Mouse (Mus musculus) neural tube, embryonic 15.5 days (tissue): ENCODE measurements around the gene Fam178b. TPM values are rescaled to one million over a fixed set of nuclear protein-coding genes. Genes with fewer than 3 reads are reported as not detected.

Source experiments
- ATAC-seq: fragments of 200-750 bp; cut with Nextera tagmentation; 2 replicates; pipeline ENCODE4 v1.8.0; 2017; ENCODE audit warnings: mild to moderate bottlenecking, moderate TSS enrichment, moderate library complexity; ENCODE audit not compliant: low FRiP score
- H3K27ac ChIP-seq: fragments of 300-500 bp; sonication (generic); replicated peaks from 2 replicates; pipeline ENCODE4 v1.5.1; 2015; ENCODE audit warnings: mild to moderate bottlenecking, inconsistent platforms
- H3K27me3 ChIP-seq: fragments of 300-500 bp; sonication (generic); replicated peaks from 2 replicates; pipeline ENCODE4 v1.6.1; 2015; ENCODE audit warnings: inconsistent platforms
- H3K36me3 ChIP-seq: fragments of 300-500 bp; sonication (generic); 2 replicates; pipeline ENCODE4 v1.6.1; 2015; ENCODE audit warnings: inconsistent platforms
- H3K4me1 ChIP-seq: fragments of 300-500 bp; sonication (generic); 2 replicates; pipeline ENCODE4 v1.6.1; 2015; ENCODE audit warnings: inconsistent platforms
- H3K4me2 ChIP-seq: fragments of 300-500 bp; sonication (generic); 2 replicates; pipeline ENCODE4 v1.6.1; 2015; ENCODE audit warnings: inconsistent platforms, mild to moderate bottlenecking, moderate library complexity
- H3K4me3 ChIP-seq: fragments of 300-500 bp; sonication (generic); replicated peaks from 2 replicates; pipeline ENCODE4 v1.5.1; 2015; ENCODE audit warnings: mild to moderate bottlenecking, inconsistent platforms
- H3K9ac ChIP-seq: fragments of 300-500 bp; sonication (generic); replicated peaks from 2 replicates; pipeline ENCODE4 v1.6.1; 2015; ENCODE audit warnings: mild to moderate bottlenecking, inconsistent platforms
- H3K9me3 ChIP-seq: fragments of 300-500 bp; sonication (generic); replicated peaks from 2 replicates; pipeline ENCODE4 v1.6.1; 2016; ENCODE audit warnings: inconsistent platforms
- WGBS: fragments of 180-500 bp; shearing (Covaris S2); methylation state at CpG from one replicate; pipeline ENCODE4 v1.1.7; 2015; ENCODE audit warnings: mixed read lengths; 5-methylcytosine and 5-hydroxymethylcytosine counted together
- polyA plus RNA-seq: library from polyadenylated mRNA; unstranded; fragments of >200 nt; fragmentation: Nextera tagmentation; extraction: Ambion mirVana; gene quantifications from 2 replicates; pipeline ENCODE4 v1.2.1, GENCODE M21; 2015

The Fam178b gene
- polyA plus RNA-seq, 1 experiment from 2014 or later: 0.27 TPM

DNA sequence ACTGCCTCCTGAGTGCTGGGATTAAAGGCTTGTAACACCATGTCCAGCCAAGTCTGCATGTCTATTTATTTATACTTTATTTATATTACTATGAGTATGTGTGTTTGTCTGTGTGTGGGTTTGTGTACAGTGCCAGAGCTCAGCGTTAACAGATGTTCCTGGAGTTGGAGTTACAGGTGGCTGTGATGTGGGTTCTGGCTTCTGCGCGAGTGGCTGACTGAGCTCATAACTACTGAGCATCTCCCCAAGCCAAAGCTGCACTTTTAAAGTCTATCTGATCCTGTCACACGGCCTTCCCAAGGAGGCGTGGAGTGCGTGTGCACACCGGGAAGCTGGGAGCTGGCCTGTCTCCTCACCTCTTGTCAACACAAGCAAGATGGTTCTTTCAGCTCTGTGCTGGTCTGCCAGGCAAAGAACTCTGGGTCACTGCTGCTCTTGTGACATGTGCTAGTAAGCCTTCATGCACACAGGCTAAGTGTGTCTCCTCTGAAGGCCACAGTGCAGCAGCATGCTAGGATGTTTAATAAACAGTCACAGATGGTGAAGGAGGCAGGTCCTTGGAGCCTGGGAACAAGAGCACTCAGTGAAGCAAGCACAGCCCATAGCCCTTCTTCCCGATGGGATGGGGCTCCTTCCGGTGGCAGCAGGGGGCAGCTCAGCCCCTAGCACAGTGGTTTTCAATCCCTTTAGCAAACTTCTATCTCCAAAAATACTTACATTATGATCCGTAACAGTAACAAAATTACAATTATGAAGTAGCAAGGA is 87.6 kb downstream of the Fam178b start:
- Histone ChIP-seq H3K9ac (no peak overlapping the region), H3K9me3 (no peaks in the 10 kb centered on the region), H3K27ac (peak overlapping the region; percentile 73), H3K27me3 (no peaks in the 10 kb centered on the region), H3K36me3 (no peaks in the 10 kb centered on the region), H3K4me3 (no peak overlapping the region), H3K4me2 (no peak overlapping the region), H3K4me1 (peaks cover 16% of the 10 kb centered on the region; the same call in 1 of the 2 replicates)
- 65% methylated on average over 10 of the region's 10 CpGs for WGBS
- peak; percentile 60; the same call in 1 of the 2 replicates for ATAC-seq

DNA sequence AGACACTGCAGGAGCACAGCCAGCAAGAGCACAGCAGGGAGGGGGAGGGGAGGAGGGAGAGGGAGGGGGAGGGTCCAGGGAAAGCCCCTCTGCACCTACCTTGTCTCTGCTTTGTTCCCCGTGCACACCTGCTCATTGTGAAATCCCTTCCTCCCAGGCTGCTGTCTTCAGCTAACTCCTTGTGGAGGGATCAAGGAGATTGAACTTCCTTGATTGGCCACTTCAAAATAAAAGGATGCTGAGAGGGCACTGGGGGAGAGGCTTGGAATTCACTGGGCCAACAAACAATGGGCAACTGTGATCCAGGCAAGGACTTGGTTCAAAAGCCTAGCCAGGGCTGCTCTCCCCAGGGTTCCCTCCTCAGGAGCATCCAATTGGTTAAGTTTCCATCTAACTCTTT is 89.9 kb downstream of the Fam178b start:
- Histone ChIP-seq H3K27ac (no peak overlapping the region), H3K9ac (no peak overlapping the region), H3K36me3 (no peaks in the 10 kb centered on the region), H3K27me3 (no peaks in the 10 kb centered on the region), H3K4me1 (peaks cover 38% of the 10 kb centered on the region), H3K4me3 (no peak overlapping the region), H3K4me2 (no peak overlapping the region), H3K9me3 (no peaks in the 10 kb centered on the region)
- no peak for ATAC-seq
- WGBS: 64% methylated on average over 1 of the region's 1 CpGs

DNA sequence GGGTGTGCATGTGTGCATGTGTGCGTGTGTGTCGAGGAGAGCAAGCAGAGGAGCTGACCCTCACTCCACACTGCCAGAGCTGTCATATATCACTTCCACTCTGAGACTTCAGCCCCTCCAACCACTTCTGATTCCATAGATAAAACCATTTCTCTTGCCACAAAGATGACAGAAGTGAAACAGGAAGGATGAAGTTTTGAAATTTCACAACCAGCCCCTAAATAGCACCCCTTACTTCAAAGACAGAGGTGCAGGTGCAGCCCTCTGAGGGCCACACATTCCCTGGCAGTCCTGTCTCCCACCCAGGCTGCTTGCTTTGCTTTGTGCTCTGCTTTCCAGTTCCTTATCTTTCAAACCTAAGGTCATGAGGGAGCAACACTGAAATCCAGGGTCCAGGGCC is 91.6 kb downstream of the Fam178b start:
- Histone ChIP-seq H3K4me3 (no peak overlapping the region), H3K27me3 (no peaks in the 10 kb centered on the region), H3K4me1 (peaks cover 38% of the 10 kb centered on the region), H3K9me3 (no peaks in the 10 kb centered on the region), H3K9ac (no peak overlapping the region), H3K27ac (no peak overlapping the region), H3K4me2 (no peak overlapping the region), H3K36me3 (no peaks in the 10 kb centered on the region)
- WGBS: 75% methylated on average over 2 of the region's 2 CpGs
- ATAC-seq: no peak

DNA sequence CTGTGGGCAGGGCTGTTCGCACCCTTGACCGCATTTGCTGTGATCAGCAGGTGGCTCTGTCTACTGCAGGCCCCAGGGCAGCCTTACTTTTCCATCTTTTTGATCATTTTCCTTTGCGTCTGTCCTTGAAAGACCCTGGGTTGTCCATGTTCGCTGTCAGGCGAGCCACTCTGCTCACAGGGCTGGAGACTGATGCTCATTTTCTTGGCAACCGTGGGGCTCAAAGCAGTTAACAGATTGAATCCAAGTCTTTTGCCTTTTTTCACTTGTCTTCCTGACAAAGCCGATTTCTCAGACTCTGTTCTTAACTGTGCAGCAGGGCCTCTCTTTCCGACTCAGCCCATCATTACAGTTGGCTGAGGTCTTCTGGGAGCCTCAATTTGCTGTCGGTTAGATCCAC is 92.3 kb downstream of the Fam178b start:
- no peak for ATAC-seq
- no peak overlapping the region for H3K4me2 ChIP-seq
- no peak overlapping the region for H3K4me3 ChIP-seq
- H3K4me1 ChIP-seq: peaks cover 31% of the 10 kb centered on the region
- H3K27ac ChIP-seq: no peak overlapping the region
- H3K9me3 ChIP-seq: no peaks in the 10 kb centered on the region
- no peaks in the 10 kb centered on the region for H3K36me3 ChIP-seq
- WGBS: 68% methylated on average over 9 of the region's 9 CpGs
- H3K27me3 ChIP-seq: no peaks in the 10 kb centered on the region
- no peak overlapping the region for H3K9ac ChIP-seq

DNA sequence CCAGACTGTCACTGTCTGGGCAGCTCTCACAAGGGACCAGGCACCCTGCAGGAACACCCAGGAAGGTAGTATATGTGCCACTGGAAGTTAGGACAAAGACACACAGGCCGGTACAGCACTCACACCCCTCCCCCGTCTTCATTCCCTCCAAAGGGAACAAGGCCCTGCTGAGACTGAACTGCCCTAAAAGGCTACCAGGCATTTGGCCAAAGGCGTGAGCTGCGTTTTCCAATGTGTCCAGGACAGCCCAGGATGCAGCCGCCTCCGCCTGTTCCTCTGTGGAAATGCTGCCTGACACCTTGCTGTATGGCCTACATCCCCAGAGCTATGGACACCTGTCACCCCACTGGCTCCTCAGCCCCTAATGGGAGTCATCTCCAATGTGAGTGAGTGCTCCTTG is 93.5 kb downstream of the Fam178b start:
- no peak for ATAC-seq
- Histone ChIP-seq H3K9me3 (no peaks in the 10 kb centered on the region), H3K27me3 (no peaks in the 10 kb centered on the region), H3K9ac (no peak overlapping the region), H3K4me3 (no peak overlapping the region), H3K36me3 (no peaks in the 10 kb centered on the region), H3K4me2 (no peak overlapping the region), H3K27ac (peak overlapping the region; percentile 28), H3K4me1 (peaks cover 27% of the 10 kb centered on the region)
- WGBS: 47% methylated on average over 6 of the region's 6 CpGs

DNA sequence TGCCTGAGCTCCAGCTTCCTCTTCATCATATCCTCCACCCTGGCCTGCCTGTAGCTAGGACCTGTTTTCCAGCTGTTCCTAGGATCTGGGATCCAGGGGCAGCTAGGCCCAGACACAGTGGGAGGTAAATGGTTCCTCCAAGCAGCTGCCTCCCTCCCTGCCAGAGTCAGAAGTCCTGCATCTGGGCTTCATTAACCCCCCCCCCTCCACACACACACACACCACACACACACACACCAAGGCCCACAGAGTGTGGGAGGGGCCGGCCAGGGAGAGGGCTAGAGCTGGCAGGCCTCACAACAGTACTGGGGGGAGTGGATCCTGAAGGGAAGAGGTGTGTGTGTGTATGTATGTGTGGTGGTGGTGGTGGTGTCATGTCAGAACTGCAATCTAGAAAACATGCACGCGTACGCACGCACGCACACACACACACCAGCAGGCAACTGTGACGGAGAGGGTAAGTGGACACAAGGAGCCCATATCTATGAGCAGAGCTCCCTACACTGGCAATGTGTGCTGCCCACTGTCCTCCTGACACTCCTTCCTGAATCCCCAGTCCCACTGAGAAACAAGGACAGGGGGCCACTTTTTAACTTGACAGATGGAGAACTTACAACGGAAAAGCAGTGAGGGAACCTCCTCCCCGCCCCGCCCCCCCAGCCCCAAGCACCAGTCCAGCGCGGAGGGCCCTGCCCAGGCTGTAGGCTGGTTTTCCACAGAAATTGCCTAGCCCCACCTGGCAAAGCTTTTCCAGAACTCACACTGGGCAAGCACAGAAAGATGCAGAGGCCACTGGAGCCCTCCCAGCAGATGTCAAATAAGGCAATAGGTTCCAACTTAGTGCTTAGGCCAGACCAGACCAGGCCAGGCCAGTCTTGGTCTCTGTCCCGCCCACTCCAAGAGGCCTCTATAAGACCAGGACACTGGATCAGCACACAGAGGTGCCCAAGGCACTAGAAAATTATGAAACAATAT is 94.2 kb downstream of the Fam178b start:
- Histone ChIP-seq H3K9ac (no peak overlapping the region), H3K4me3 (no peak overlapping the region), H3K4me2 (no peak overlapping the region), H3K4me1 (peaks cover 27% of the 10 kb centered on the region), H3K36me3 (no peaks in the 10 kb centered on the region), H3K9me3 (no peaks in the 10 kb centered on the region), H3K27ac (peak overlapping the region; percentile 28; the same call in 1 of the 2 replicates), H3K27me3 (peaks cover 3% of the 10 kb centered on the region; the same call in 1 of the 2 replicates)
- no peak for ATAC-seq
- WGBS: 67% methylated on average over 13 of the region's 13 CpGs

DNA sequence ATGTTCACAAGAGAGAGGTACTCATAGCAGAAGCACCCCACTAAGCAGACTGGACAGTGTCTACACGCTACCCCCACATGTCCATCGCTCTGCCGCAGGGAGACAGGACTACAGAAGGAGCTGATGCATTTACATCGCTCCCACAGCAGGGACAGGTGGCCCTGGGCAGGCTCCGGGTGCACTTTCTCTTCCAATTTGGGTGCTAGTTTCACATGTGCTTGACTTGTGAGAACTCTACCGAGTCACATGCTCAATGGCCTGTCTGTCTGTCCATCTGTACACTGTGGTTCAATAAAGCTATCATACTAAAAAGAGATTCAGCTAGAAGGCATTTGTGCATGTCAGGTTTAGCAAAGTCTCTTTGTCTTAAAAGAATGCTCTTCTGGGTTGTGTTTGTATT is 95.1 kb downstream of the Fam178b start:
- no peak overlapping the region for H3K27ac ChIP-seq
- H3K4me2 ChIP-seq: no peak overlapping the region
- H3K27me3 ChIP-seq: peaks cover 10% of the 10 kb centered on the region
- WGBS: 92% methylated on average over 6 of the region's 6 CpGs
- no peaks in the 10 kb centered on the region for H3K9me3 ChIP-seq
- H3K4me3 ChIP-seq: no peak overlapping the region
- peaks cover 27% of the 10 kb centered on the region for H3K4me1 ChIP-seq
- no peak overlapping the region for H3K9ac ChIP-seq
- ATAC-seq: no peak
- no peaks in the 10 kb centered on the region for H3K36me3 ChIP-seq

DNA sequence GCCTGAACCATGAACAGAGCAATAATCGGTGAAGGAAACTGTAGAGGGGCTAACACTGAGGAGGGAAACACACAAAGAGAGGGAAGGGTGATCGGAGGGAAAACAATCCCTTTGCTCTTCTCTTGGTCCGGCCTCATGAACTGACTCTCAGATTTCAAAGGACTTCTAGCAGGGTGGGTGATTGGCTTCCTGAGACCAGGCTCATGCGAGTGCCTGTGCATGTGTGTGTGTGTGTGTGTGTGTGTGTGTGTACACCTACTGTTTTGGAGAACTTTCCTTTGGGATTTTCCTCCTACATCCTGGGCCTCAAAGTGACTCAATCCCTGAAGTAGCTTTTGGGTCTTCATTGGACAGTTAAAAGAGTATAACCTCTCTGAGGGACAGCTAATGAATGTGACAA is 96.7 kb downstream of the Fam178b start:
- Histone ChIP-seq H3K4me1 (peaks cover 30% of the 10 kb centered on the region), H3K27me3 (peaks cover 10% of the 10 kb centered on the region), H3K9me3 (no peaks in the 10 kb centered on the region), H3K4me2 (no peak overlapping the region), H3K4me3 (no peak overlapping the region), H3K36me3 (no peaks in the 10 kb centered on the region), H3K9ac (no peak overlapping the region), H3K27ac (no peak overlapping the region)
- WGBS: 34% methylated on average over 4 of the region's 4 CpGs
- no peak for ATAC-seq

DNA sequence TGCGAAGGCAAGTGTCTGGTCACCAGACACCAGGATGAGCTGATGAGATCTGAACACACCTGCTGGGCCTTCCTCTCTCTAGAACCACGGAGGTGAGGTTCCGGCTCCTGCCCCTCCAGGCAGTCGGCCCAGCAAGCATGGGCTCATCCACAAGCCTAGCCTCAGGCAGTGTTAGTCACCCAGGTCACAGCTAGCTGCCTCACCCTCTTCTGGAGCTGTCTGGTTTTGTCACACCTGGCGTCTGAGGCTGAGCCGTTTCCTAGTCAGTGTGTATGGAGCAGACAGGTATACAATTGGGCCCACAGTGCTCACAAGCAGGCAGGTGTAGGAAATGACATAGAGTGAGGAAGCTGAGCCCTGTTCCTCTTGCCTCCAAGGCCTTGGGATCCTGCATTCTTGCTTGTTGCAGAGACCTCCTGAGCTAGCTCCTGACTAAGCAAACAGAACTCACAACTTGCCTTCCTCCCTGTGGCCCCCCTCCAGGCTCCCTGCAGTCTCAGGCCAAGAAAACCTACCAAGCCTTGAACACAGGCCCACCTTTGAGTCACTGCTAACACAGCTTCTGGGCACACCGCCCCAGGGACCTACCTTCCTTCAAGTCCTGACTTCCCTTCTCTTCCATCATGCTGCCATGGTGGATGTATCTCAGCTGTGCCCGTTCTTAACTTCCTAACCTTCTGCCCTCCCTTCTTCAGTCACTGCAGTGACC is 99.4 kb downstream of the Fam178b start:
- no peak for ATAC-seq
- Histone ChIP-seq H3K4me1 (peaks cover 26% of the 10 kb centered on the region), H3K27me3 (peaks cover 10% of the 10 kb centered on the region), H3K9me3 (no peaks in the 10 kb centered on the region), H3K27ac (no peak overlapping the region), H3K9ac (no peak overlapping the region), H3K4me3 (no peak overlapping the region), H3K36me3 (no peaks in the 10 kb centered on the region), H3K4me2 (no peak overlapping the region)
- WGBS: 85% methylated on average over 8 of the region's 8 CpGs

DNA sequence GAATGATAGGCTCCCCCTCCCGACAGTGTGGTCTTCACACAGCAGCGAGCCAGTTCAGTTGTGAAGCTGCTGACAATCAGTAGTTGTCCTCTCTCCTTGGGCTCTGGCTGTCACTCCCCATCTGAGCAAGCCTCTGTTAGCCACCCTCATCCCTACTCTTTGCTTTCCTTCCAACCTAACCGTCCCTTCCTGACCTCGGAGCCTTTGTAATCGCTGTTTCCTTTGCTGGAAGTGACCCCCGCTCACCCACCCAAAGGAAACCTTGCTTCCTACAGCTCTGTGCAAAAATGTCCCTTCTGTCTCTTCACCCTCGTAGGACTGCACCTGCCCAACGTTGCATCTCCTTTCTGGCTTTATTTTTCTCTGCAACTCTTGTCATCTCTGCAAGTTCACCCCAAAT is 100.8 kb downstream of the Fam178b start:
- Histone ChIP-seq H3K36me3 (no peaks in the 10 kb centered on the region), H3K9me3 (no peaks in the 10 kb centered on the region), H3K27me3 (peaks cover 10% of the 10 kb centered on the region), H3K4me3 (no peak overlapping the region), H3K4me1 (peaks cover 22% of the 10 kb centered on the region), H3K27ac (no peak overlapping the region), H3K4me2 (no peak overlapping the region), H3K9ac (no peak overlapping the region)
- no peak for ATAC-seq
- WGBS: 86% methylated on average over 8 of the region's 8 CpGs

DNA sequence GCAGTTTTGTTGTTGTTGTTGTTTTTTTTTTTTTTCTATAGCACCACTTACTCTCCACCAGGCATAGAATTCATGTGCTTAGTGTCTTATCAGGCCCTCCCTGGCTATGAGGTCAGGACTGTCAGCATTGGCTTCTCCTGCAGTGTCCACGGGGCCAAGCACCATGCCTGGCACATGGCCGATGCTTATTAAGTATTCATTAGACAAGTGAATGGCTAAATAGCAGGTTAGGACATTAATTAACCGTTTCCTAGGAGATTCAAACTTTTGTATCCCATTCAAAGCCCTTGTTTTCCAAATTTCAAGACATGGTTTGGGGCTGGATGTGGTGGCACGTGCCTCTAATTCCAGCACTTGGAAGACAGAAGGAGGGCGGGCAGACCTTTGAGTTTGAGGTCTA is 101.7 kb downstream of the Fam178b start:
- no peaks in the 10 kb centered on the region for H3K9me3 ChIP-seq
- H3K4me2 ChIP-seq: peak overlapping the region; percentile 44
- 36% methylated on average over 5 of the region's 5 CpGs for WGBS
- no peaks in the 10 kb centered on the region for H3K36me3 ChIP-seq
- peak overlapping the region; percentile 87 for H3K27ac ChIP-seq
- no peak overlapping the region for H3K9ac ChIP-seq
- peaks cover 26% of the 10 kb centered on the region for H3K4me1 ChIP-seq
- no peak overlapping the region for H3K4me3 ChIP-seq
- no peak for ATAC-seq
- H3K27me3 ChIP-seq: peaks cover 10% of the 10 kb centered on the region
